Mouse (Mus musculus) C3H10T1/2 (cell line): Measurements from ENCODE around the gene Trim30d. TPM values are rescaled to one million over a fixed set of nuclear protein-coding genes. Genes with fewer than 3 reads are reported as not detected.

Experiments
- polyA plus RNA-seq, 2 experiments: library from polyadenylated mRNA; unstranded; fragments of >200 nt; fragmentation: generic; extraction: Trizol; gene quantifications; one replicate each; pipeline ENCODE4 v1.2.1; 2012; ENCODE audit warnings: missing spikeins in 2 of 2

The Trim30d gene
- under 1 TPM in 1 of 2 experiments, not detected in 1; 0.73 TPM for polyA plus RNA-seq

GRCm38 (mm10) chr7:104507421-104508065, at the start of gene Trim30d:
TSS of gene Trim30d (minus strand) at chr7:104507849.

GRCm38 (mm10) chr7:104549833-104550232, 42.2 kb upstream of the Trim30d start, which contains the start of gene Olfr651:
TSS of gene Olfr651 (plus strand) at chr7:104550133.

GRCm38 (mm10) chr7:104465065-104465744, 42.4 kb downstream of the Trim30d start, which contains the start of gene Trim30a:
TSS of gene Trim30a (minus strand) at chr7:104465193.

Other genes starting within 250 kb of the Trim30d start
- not detected for gene Trim5, start 219.8 kb downstream of the Trim30d start, polyA plus RNA-seq
- under 1 TPM in 1 of 2 experiments, not detected in 1; 0.01 TPM for gene Trim12a, start 192.4 kb downstream of the Trim30d start, polyA plus RNA-seq
- gene Trim34b, start 178.4 kb downstream of the Trim30d start, polyA plus RNA-seq: under 1 TPM in 1 of 2 experiments, not detected in 1; 0.92 TPM
- gene Trim12c, start 154.5 kb downstream of the Trim30d start, polyA plus RNA-seq: 1 to 10 TPM in 1 of 2 experiments, under 1 TPM in 1; 0.13 to 3.7 TPM
- gene Trim30b, start 138.0 kb downstream of the Trim30d start, polyA plus RNA-seq: not detected
- gene Trim30c, start 107.0 kb downstream of the Trim30d start, polyA plus RNA-seq: not detected
- gene Trim30a, start 42.7 kb downstream of the Trim30d start, polyA plus RNA-seq: 1 to 10 TPM in 1 of 2 experiments, not detected in 1; 1.7 TPM
- not detected for gene Olfr651, start 42.3 kb upstream of the Trim30d start, polyA plus RNA-seq
- not detected for gene Olfr652, start 53.1 kb upstream of the Trim30d start, polyA plus RNA-seq
- gene Olfr653, start 69.5 kb upstream of the Trim30d start, polyA plus RNA-seq: not detected
- not detected for gene Olfr654, start 79.2 kb upstream of the Trim30d start, polyA plus RNA-seq
- gene Olfr655, start 93.9 kb upstream of the Trim30d start, polyA plus RNA-seq: not detected
- not detected for gene Olfr656, start 106.1 kb upstream of the Trim30d start, polyA plus RNA-seq
- gene Olfr657, start 116.9 kb upstream of the Trim30d start, polyA plus RNA-seq: not detected
- gene Olfr658, start 139.5 kb upstream of the Trim30d start, polyA plus RNA-seq: not detected
- gene Olfr659, start 158.9 kb upstream of the Trim30d start, polyA plus RNA-seq: not detected
- not detected for gene Olfr661, start 178.7 kb upstream of the Trim30d start, polyA plus RNA-seq